Mouse (Mus musculus): ENCODE results near the gene Rybp. TPM values are rescaled to one million over a fixed set of nuclear protein-coding genes. Genes with fewer than 3 reads are reported as not detected.

The Rybp gene
- polyA plus RNA-seq, 1 experiment from 2014 or later = 12.2 TPM

- no peak for ATAC-seq (ENCODE audit: extremely low read depth, insufficient number of reproducible peaks, low FRiP score, low TSS enrichment)
- WGBS = 48% methylated on average over 7 of the region's 7 CpGs
- Histone ChIP-seq H3K4me1 (peaks cover 63% of the 10 kb centered on the region), H3K9me3 (no peaks in the 10 kb centered on the region), H3K4me2 (no peak overlapping the region), H3K27ac (replicated peaks) (no peak overlapping the region), H3K9ac (no peak overlapping the region), H3K4me3 (no peak overlapping the region), H3K27me3 (replicated peaks) (peaks cover 22% of the 10 kb centered on the region; the same call in 1 of the 2 replicates), H3K36me3 (no peaks in the 10 kb centered on the region)
Observed at GRCm38 (mm10) chr6:100188883-100189743, 98.2 kb downstream of the Rybp start.

- Histone ChIP-seq H3K27me3 (replicated peaks) (peaks cover 22% of the 10 kb centered on the region; the same call in 1 of the 2 replicates), H3K27ac (replicated peaks) (no peak overlapping the region), H3K4me3 (no peak overlapping the region), H3K9me3 (no peaks in the 10 kb centered on the region), H3K4me2 (no peak overlapping the region), H3K4me1 (peaks cover 51% of the 10 kb centered on the region), H3K36me3 (no peaks in the 10 kb centered on the region), H3K9ac (peak overlapping the region; percentile 21; the same call in 1 of the 2 replicates)
- WGBS = 13% methylated on average over 6 of the region's 6 CpGs
- no peak for ATAC-seq (ENCODE audit: extremely low read depth, insufficient number of reproducible peaks, low FRiP score, low TSS enrichment)
Observed at GRCm38 (mm10) chr6:100187821-100188220, 99.5 kb downstream of the Rybp start.

DNA sequence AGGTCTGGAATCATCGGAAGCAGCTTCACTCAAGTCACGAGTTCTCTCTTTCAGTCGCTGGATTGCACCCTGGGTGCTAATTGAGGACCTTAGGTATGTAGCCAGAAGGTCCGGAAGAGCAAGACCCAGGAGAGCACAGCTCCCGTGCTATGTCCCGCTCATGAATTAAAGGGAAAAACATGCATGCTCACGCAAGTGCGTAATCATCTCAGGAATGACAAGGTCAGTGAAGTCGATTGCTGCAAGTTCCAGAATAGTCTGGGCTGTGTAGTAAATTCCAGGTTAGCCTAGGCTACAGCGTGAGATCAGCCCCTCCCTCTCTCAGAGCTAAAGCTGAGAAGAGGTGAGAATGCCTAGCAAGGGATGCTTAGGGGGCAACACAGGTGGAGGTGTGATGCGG, 100.5 kb downstream of the Rybp start:
- Histone ChIP-seq H3K27me3 (replicated peaks) (peaks cover 30% of the 10 kb centered on the region; the same call in 1 of the 2 replicates), H3K27ac (replicated peaks) (no peak overlapping the region), H3K9ac (no peak overlapping the region), H3K4me2 (no peak overlapping the region), H3K4me1 (peaks cover 44% of the 10 kb centered on the region), H3K36me3 (no peaks in the 10 kb centered on the region), H3K4me3 (no peak overlapping the region), H3K9me3 (no peaks in the 10 kb centered on the region)
- WGBS = 60% methylated on average over 11 of the region's 11 CpGs
- no peak for ATAC-seq (ENCODE audit: extremely low read depth, insufficient number of reproducible peaks, low FRiP score, low TSS enrichment)

GRCm38 (mm10) chr6:100185524-100185923, 101.8 kb downstream of the Rybp start:
- Histone ChIP-seq H3K9ac (no peak overlapping the region), H3K36me3 (no peaks in the 10 kb centered on the region), H3K4me3 (no peak overlapping the region), H3K9me3 (no peaks in the 10 kb centered on the region), H3K4me1 (peaks cover 52% of the 10 kb centered on the region), H3K4me2 (no peak overlapping the region), H3K27me3 (replicated peaks) (peaks cover 22% of the 10 kb centered on the region; the same call in 1 of the 2 replicates), H3K27ac (replicated peaks) (no peak overlapping the region)
- 6% methylated on average over 1 of the region's 1 CpGs for WGBS
- no peak for ATAC-seq (ENCODE audit: extremely low read depth, insufficient number of reproducible peaks, low FRiP score, low TSS enrichment)

GRCm38 (mm10) chr6:100183344-100183743, 103.9 kb downstream of the Rybp start:
- H3K36me3 ChIP-seq = no peaks in the 10 kb centered on the region
- ATAC-seq (ENCODE audit: extremely low read depth, insufficient number of reproducible peaks, low FRiP score, low TSS enrichment) = no peak
- no peaks in the 10 kb centered on the region for H3K9me3 ChIP-seq
- H3K27ac ChIP-seq (replicated peaks) = no peak overlapping the region
- no peak overlapping the region for H3K4me2 ChIP-seq
- no peak overlapping the region for H3K4me3 ChIP-seq
- peaks cover 12% of the 10 kb centered on the region; the same call in 1 of the 2 replicates for H3K27me3 ChIP-seq (replicated peaks)
- H3K4me1 ChIP-seq = peaks cover 51% of the 10 kb centered on the region
- no peak overlapping the region for H3K9ac ChIP-seq
- 71% methylated on average over 3 of the region's 3 CpGs for WGBS

GRCm38 (mm10) chr6:100180883-100181262, 106.4 kb downstream of the Rybp start:
- 39% methylated on average over 4 of the region's 4 CpGs for WGBS
- H3K27ac ChIP-seq (replicated peaks) = no peak overlapping the region
- no peak overlapping the region for H3K9ac ChIP-seq
- no peak overlapping the region for H3K4me3 ChIP-seq
- no peak for ATAC-seq (ENCODE audit: extremely low read depth, insufficient number of reproducible peaks, low FRiP score, low TSS enrichment)
- 0 out of 2 replicates have a peak, but pooled peaks cover 3% of the 10 kb centered on the region for H3K9me3 ChIP-seq
- no peak overlapping the region for H3K4me2 ChIP-seq
- no peaks in the 10 kb centered on the region for H3K36me3 ChIP-seq
- H3K4me1 ChIP-seq = peaks cover 31% of the 10 kb centered on the region
- peaks cover 9% of the 10 kb centered on the region; the same call in 1 of the 2 replicates for H3K27me3 ChIP-seq (replicated peaks)

GRCm38 (mm10) chr6:100180213-100180882, 106.9 kb downstream of the Rybp start:
- Histone ChIP-seq H3K4me2 (no peak overlapping the region), H3K27me3 (replicated peaks) (peaks cover 9% of the 10 kb centered on the region; the same call in 1 of the 2 replicates), H3K9me3 (0 out of 2 replicates have a peak, but pooled peaks cover 5% of the 10 kb centered on the region), H3K36me3 (no peaks in the 10 kb centered on the region), H3K9ac (no peak overlapping the region), H3K4me1 (peaks cover 26% of the 10 kb centered on the region), H3K27ac (replicated peaks) (no peak overlapping the region), H3K4me3 (no peak overlapping the region)
- no peak for ATAC-seq (ENCODE audit: extremely low read depth, insufficient number of reproducible peaks, low FRiP score, low TSS enrichment)
- 67% methylated on average over 4 of the region's 4 CpGs for WGBS

- H3K4me1 ChIP-seq = peaks cover 22% of the 10 kb centered on the region
- no peak; the same call in 1 of the 2 replicates for ATAC-seq (ENCODE audit: extremely low read depth, insufficient number of reproducible peaks, low FRiP score, low TSS enrichment)
- 14% methylated on average over 3 of the region's 3 CpGs for WGBS
- H3K9ac ChIP-seq = no peak overlapping the region
- no peaks in the 10 kb centered on the region for H3K36me3 ChIP-seq
- no peak overlapping the region for H3K27ac ChIP-seq (replicated peaks)
- no peak overlapping the region for H3K4me3 ChIP-seq
- H3K4me2 ChIP-seq = no peak overlapping the region
- H3K27me3 ChIP-seq (replicated peaks) = peaks cover 10% of the 10 kb centered on the region; the same call in 1 of the 2 replicates
- H3K9me3 ChIP-seq = 0 out of 2 replicates have a peak, but pooled peaks cover 5% of the 10 kb centered on the region
Observed at GRCm38 (mm10) chr6:100178830-100179229, 108.5 kb downstream of the Rybp start.

Measured in heart, embryonic 13.5 days (tissue).